Mouse (Mus musculus): ENCODE measurements around the gene Lrrc4. TPM values are rescaled to one million over a fixed set of nuclear protein-coding genes. Genes with fewer than 3 reads are reported as not detected.

Gene Lrrc4
- polyA plus RNA-seq, 1 experiment from 2014 or later = 0.16 TPM

DNA sequence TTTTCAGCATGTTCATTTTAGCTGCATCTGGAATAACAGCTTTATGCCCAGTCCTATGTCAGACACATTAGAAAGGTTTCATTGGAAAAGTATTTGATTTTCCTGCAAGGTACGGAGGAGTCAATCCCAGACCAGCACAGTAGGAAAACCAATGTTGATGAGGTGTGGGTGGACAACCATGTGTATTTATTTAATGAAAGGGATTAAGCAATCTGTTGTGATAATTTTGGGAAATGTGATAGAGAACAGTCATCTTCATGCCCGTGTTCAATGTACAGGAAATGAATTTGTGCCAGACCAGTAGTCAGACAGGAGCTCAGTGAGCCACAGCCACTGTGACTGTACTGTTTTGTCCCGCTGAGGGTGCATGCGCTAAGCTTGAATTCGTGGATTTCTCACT lies 143.8 kb downstream of the Lrrc4 start:
- H3K4me3 ChIP-seq = no peak overlapping the region
- no peak for DNase-seq (ENCODE audit: low spot score)
- no peak overlapping the region for H3K27ac ChIP-seq
- H3K9me3 ChIP-seq (replicated peaks) = no peaks in the 10 kb centered on the region
- H3K27me3 ChIP-seq (ENCODE audit: low read depth, poor library complexity, severe bottlenecking) = no peaks in the 10 kb centered on the region
- WGBS = 92% methylated on average over 5 of the region's 5 CpGs
- no peaks in the 10 kb centered on the region for H3K36me3 ChIP-seq
- no peaks in the 10 kb centered on the region for H3K4me1 ChIP-seq

GRCm38 (mm10) chr6:28685745-28686144 lies 145.8 kb downstream of the Lrrc4 start:
- WGBS = 84% methylated on average over 5 of the region's 5 CpGs
- no peaks in the 10 kb centered on the region for H3K9me3 ChIP-seq (replicated peaks)
- no peaks in the 10 kb centered on the region for H3K36me3 ChIP-seq
- no peaks in the 10 kb centered on the region for H3K27me3 ChIP-seq (ENCODE audit: low read depth, poor library complexity, severe bottlenecking)
- DNase-seq (ENCODE audit: low spot score) = no peak
- no peak overlapping the region for H3K27ac ChIP-seq
- no peak overlapping the region for H3K4me3 ChIP-seq
- no peaks in the 10 kb centered on the region for H3K4me1 ChIP-seq

DNA sequence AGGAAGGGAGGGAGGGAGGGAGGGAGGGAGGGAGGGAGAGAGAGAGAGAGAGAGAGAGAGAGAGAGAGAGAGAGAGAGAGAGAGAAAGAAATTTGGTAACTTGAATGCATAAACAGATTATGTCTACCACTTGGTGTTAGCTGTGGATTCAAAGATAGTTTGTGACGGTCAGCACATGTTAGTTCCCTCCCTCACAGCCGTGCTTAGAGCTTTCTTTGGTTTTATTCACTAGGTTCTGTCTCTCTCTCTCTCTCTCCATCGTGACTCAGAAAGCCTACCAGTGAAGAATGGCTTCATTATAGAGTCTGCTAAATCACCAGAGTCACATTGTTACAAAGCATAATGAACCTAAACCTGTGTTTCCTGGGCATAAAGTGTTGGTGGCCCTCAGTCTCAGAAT lies 146.5 kb downstream of the Lrrc4 start:
- no peak overlapping the region for H3K27ac ChIP-seq
- H3K4me3 ChIP-seq = no peak overlapping the region
- H3K36me3 ChIP-seq = no peaks in the 10 kb centered on the region
- H3K4me1 ChIP-seq = no peaks in the 10 kb centered on the region
- 82% methylated on average over 3 of the region's 3 CpGs for WGBS
- H3K9me3 ChIP-seq (replicated peaks) = no peaks in the 10 kb centered on the region
- DNase-seq (ENCODE audit: low spot score) = no peak
- H3K27me3 ChIP-seq (ENCODE audit: low read depth, poor library complexity, severe bottlenecking) = no peaks in the 10 kb centered on the region

- no peaks in the 10 kb centered on the region for H3K36me3 ChIP-seq
- no peak overlapping the region for H3K27ac ChIP-seq
- H3K4me3 ChIP-seq = no peak overlapping the region
- WGBS = 90% methylated on average over 8 of the region's 8 CpGs
- no peak for DNase-seq (ENCODE audit: low spot score)
- H3K27me3 ChIP-seq (ENCODE audit: low read depth, poor library complexity, severe bottlenecking) = no peaks in the 10 kb centered on the region
- no peaks in the 10 kb centered on the region for H3K9me3 ChIP-seq (replicated peaks)
- H3K4me1 ChIP-seq = no peaks in the 10 kb centered on the region
Measured at GRCm38 (mm10) chr6:28681521-28682457, 149.8 kb downstream of the Lrrc4 start.

DNA sequence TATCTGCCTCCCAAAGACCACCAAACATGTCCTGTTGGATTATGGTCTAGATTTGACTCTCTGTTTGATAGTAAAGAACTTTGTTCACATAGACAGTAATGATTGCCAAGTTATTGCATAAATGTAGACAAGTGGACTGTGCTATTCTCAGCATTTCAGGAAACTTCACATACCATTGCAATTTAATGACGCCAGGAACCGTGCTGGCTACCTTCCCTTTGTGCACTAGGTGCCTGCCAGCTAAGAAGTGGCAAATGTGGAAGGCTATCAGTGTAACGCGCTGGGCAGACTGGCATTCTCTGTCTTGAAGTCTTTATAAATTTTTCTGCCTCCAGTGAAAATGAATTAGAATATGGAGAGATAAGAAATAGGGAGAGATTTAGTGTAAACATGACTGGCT lies 151.0 kb downstream of the Lrrc4 start:
- Histone ChIP-seq H3K27ac (no peak overlapping the region), H3K4me3 (no peak overlapping the region), H3K9me3 (replicated peaks) (no peaks in the 10 kb centered on the region), H3K36me3 (no peaks in the 10 kb centered on the region), H3K27me3 (ENCODE audit: low read depth, poor library complexity, severe bottlenecking) (no peaks in the 10 kb centered on the region), H3K4me1 (no peaks in the 10 kb centered on the region)
- 92% methylated on average over 4 of the region's 4 CpGs for WGBS
- DNase-seq (ENCODE audit: low spot score) = no peak

DNA sequence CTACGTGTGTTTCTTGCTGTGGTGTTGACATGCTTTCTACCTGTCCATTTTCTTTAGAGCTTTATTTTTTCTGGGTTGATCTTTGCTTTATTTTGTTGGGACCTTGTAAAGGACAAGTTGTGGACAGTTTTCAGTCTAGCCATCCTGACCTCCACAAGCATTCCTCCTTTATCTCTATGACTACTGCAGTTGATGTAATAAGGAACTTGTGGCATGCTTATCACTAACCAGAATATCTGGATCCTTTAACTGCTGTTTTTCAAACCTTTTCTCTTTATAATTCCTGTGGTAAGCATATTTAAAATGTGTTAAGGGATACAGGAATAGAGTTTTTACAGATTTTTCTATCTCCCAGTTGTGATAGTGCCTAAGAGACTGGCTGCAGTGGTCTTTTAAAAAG lies 152.7 kb downstream of the Lrrc4 start:
- no peak for DNase-seq (ENCODE audit: low spot score)
- WGBS = 94% methylated on average over 1 of the region's 1 CpGs
- H3K9me3 ChIP-seq (replicated peaks) = no peaks in the 10 kb centered on the region
- H3K4me3 ChIP-seq = no peak overlapping the region
- no peaks in the 10 kb centered on the region for H3K27me3 ChIP-seq (ENCODE audit: low read depth, poor library complexity, severe bottlenecking)
- H3K36me3 ChIP-seq = no peaks in the 10 kb centered on the region
- H3K4me1 ChIP-seq = no peaks in the 10 kb centered on the region; the same call in 1 of the 2 replicates
- H3K27ac ChIP-seq = no peak overlapping the region

- no peaks in the 10 kb centered on the region; the same call in 1 of the 2 replicates for H3K36me3 ChIP-seq
Measured at GRCm38 (mm10) chr6:28674686-28675085, 156.9 kb downstream of the Lrrc4 start.

DNA sequence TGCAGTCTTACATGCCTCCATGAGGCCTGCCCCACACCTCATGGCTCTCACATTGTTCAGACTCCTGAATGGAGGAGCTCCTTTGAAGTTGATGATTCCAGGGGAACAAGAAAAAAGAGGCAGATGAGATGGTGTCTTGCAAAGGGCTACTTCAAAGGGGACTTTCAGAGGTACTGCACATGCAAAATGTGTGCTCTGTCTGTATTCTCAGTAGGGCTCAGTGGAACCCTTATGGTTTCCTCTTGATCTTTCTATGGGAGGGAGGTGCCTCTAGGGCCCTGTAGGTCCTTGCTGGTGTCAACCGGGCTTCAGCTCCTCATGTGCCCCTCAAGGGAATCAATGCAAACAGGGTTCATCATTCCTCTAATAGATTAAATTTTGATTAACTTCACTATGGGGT lies 159.2 kb downstream of the Lrrc4 start:
- no peaks in the 10 kb centered on the region for H3K9me3 ChIP-seq (replicated peaks)
- H3K27me3 ChIP-seq (ENCODE audit: low read depth, poor library complexity, severe bottlenecking) = no peaks in the 10 kb centered on the region
- H3K4me1 ChIP-seq = no peaks in the 10 kb centered on the region; the same call in 1 of the 2 replicates
- 80% methylated on average over 1 of the region's 1 CpGs for WGBS
- DNase-seq (ENCODE audit: low spot score) = no peak
- H3K4me3 ChIP-seq = no peak overlapping the region
- H3K36me3 ChIP-seq = peaks cover 12% of the 10 kb centered on the region
- H3K27ac ChIP-seq = no peak overlapping the region

More at GRCm38 (mm10) chr6:28674686-28675085, 156.9 kb downstream of the Lrrc4 start:
- Histone ChIP-seq H3K27ac (no peak overlapping the region), H3K9me3 (replicated peaks) (no peaks in the 10 kb centered on the region), H3K4me1 (no peaks in the 10 kb centered on the region; the same call in 1 of the 2 replicates), H3K4me3 (no peak overlapping the region), H3K27me3 (ENCODE audit: low read depth, poor library complexity, severe bottlenecking) (no peaks in the 10 kb centered on the region)
- WGBS = 100% methylated on average over 1 of the region's 1 CpGs
- DNase-seq (ENCODE audit: low spot score) = no peak

GRCm38 (mm10) chr6:28669251-28669650 lies 162.3 kb downstream of the Lrrc4 start:
- no peaks in the 10 kb centered on the region for H3K4me1 ChIP-seq
- no peak overlapping the region for H3K27ac ChIP-seq
- no peak overlapping the region for H3K4me3 ChIP-seq
- H3K36me3 ChIP-seq = peaks cover 12% of the 10 kb centered on the region
- DNase-seq (ENCODE audit: low spot score) = no peak
- H3K9me3 ChIP-seq (replicated peaks) = no peaks in the 10 kb centered on the region
- no peaks in the 10 kb centered on the region for H3K27me3 ChIP-seq (ENCODE audit: low read depth, poor library complexity, severe bottlenecking)
- 95% methylated on average over 5 of the region's 5 CpGs for WGBS

- no peak for DNase-seq (ENCODE audit: low spot score)
- 95% methylated on average over 1 of the region's 1 CpGs for WGBS
- H3K4me1 ChIP-seq = no peaks in the 10 kb centered on the region
Measured at GRCm38 (mm10) chr6:28667586-28667985, 164.0 kb downstream of the Lrrc4 start.

GRCm38 (mm10) chr6:28664716-28665115 lies 166.8 kb downstream of the Lrrc4 start:
- Histone ChIP-seq H3K4me3 (no peak overlapping the region), H3K36me3 (peaks cover 12% of the 10 kb centered on the region), H3K27ac (no peak overlapping the region), H3K27me3 (ENCODE audit: low read depth, poor library complexity, severe bottlenecking) (no peaks in the 10 kb centered on the region), H3K4me1 (no peaks in the 10 kb centered on the region), H3K9me3 (replicated peaks) (no peaks in the 10 kb centered on the region)
- no peak for DNase-seq (ENCODE audit: low spot score)
- 88% methylated on average over 3 of the region's 3 CpGs for WGBS

More at GRCm38 (mm10) chr6:28667586-28667985, 164.0 kb downstream of the Lrrc4 start:
- Histone ChIP-seq H3K27ac (no peak overlapping the region), H3K9me3 (replicated peaks) (no peaks in the 10 kb centered on the region), H3K4me3 (no peak overlapping the region), H3K27me3 (ENCODE audit: low read depth, poor library complexity, severe bottlenecking) (no peaks in the 10 kb centered on the region), H3K36me3 (peaks cover 12% of the 10 kb centered on the region)

GRCm38 (mm10) chr6:28663670-28664069 lies 167.9 kb downstream of the Lrrc4 start:
- Histone ChIP-seq H3K27me3 (ENCODE audit: low read depth, poor library complexity, severe bottlenecking) (no peaks in the 10 kb centered on the region), H3K9me3 (replicated peaks) (no peaks in the 10 kb centered on the region), H3K4me3 (no peak overlapping the region), H3K36me3 (peaks cover 5% of the 10 kb centered on the region; the same call in 1 of the 2 replicates), H3K4me1 (no peaks in the 10 kb centered on the region), H3K27ac (no peak overlapping the region)
- DNase-seq (ENCODE audit: low spot score) = no peak
- 92% methylated on average over 5 of the region's 5 CpGs for WGBS

- H3K27me3 ChIP-seq (ENCODE audit: low read depth, poor library complexity, severe bottlenecking) = no peaks in the 10 kb centered on the region
- no peak for DNase-seq (ENCODE audit: low spot score)
- H3K27ac ChIP-seq = no peak overlapping the region
- H3K4me3 ChIP-seq = no peak overlapping the region
- no peaks in the 10 kb centered on the region for H3K36me3 ChIP-seq
- H3K4me1 ChIP-seq = no peaks in the 10 kb centered on the region
- WGBS = 89% methylated on average over 3 of the region's 3 CpGs
- no peaks in the 10 kb centered on the region for H3K9me3 ChIP-seq (replicated peaks)
Measured at GRCm38 (mm10) chr6:28663004-28663403, 168.5 kb downstream of the Lrrc4 start.
